Mouse (Mus musculus) hindbrain, postnatal 0 days (tissue): ENCODE results near the gene Maml3. TPM values are rescaled to one million over a fixed set of nuclear protein-coding genes. Genes with fewer than 3 reads are reported as not detected.
A peak's percentile ranks its signal among the peaks of the same experiment; 100 is the strongest.

Experiments
- ATAC-seq: fragments of 200-750 bp; cut with Nextera tagmentation; 2 replicates; pipeline ENCODE4 v1.8.0; 2017; ENCODE audit warnings: mild to moderate bottlenecking, moderate TSS enrichment, moderate library complexity
- DNase-seq: peaks from one replicate; pipeline ENCODE4 v3.0.0-alpha.2; 2015; ENCODE audit warnings: low spot score
- H3K27ac ChIP-seq: fragments of 300-500 bp; sonication (generic); 2 replicates; pipeline ENCODE4 v1.5.1; 2014; ENCODE audit warnings: mild to moderate bottlenecking
- H3K27me3 ChIP-seq: fragments of 300-500 bp; sonication (generic); 2 replicates; pipeline ENCODE4 v1.6.1; 2014; ENCODE audit warnings: low read length, mixed read lengths; ENCODE audit not compliant: insufficient read depth
- H3K36me3 ChIP-seq: fragments of 300-500 bp; sonication (generic); 2 replicates; pipeline ENCODE4 v1.6.1; 2014; ENCODE audit warnings: low read length, mixed read lengths; ENCODE audit not compliant: insufficient read depth
- H3K4me1 ChIP-seq: fragments of 300-500 bp; sonication (generic); 2 replicates; pipeline ENCODE4 v1.6.1; 2014; ENCODE audit warnings: antibody characterized with exemption, low read length, mixed read lengths; ENCODE audit not compliant: insufficient read depth
- H3K4me2 ChIP-seq: fragments of 300-500 bp; sonication (generic); 2 replicates; pipeline ENCODE4 v1.6.1; 2014; ENCODE audit warnings: low read depth, mild to moderate bottlenecking, low read length, moderate library complexity, mixed read lengths
- H3K4me3 ChIP-seq: fragments of 300-500 bp; sonication (generic); 2 replicates; pipeline ENCODE4 v1.5.1; 2014; ENCODE audit warnings: low read length
- H3K9ac ChIP-seq: fragments of 300-500 bp; sonication (generic); replicated peaks from 2 replicates; pipeline ENCODE4 v1.6.1; 2014; ENCODE audit warnings: mild to moderate bottlenecking, low read length, moderate library complexity, mixed read lengths
- H3K9me3 ChIP-seq: fragments of 300-500 bp; sonication (generic); 2 replicates; pipeline ENCODE4 v1.6.1; 2016; ENCODE audit warnings: low read length, mixed read lengths
- CTCF ChIP-seq: IDR thresholded peaks from 2 replicates; pipeline ENCODE4 v1.5.1; 2016; ENCODE audit warnings: antibody characterized with exemption, control low read depth, low read depth
- WGBS: fragments of 180-500 bp; shearing (Covaris S2); extraction: QIAGEN DNeasy Blood & Tissue Kit; methylation state at CpG from one replicate; pipeline ENCODE4 v1.1.7; 2014; 5-methylcytosine and 5-hydroxymethylcytosine counted together
- polyA plus RNA-seq: library from polyadenylated mRNA; unstranded; fragments of >200 nt; fragmentation: Nextera tagmentation; extraction: Ambion mirVana; gene quantifications from 2 replicates; pipeline ENCODE4 v1.2.1, GENCODE M21; 2015
- total RNA-seq: library from RNA; depleted of rRNA; stranded (reverse); fragments of >200 nt; gene quantifications from 2 replicates; pipeline ENCODE4 v1.2.3, GENCODE M21; 2014

Gene Maml3
- total and polyA plus RNA-seq, 2 experiments from 2014 or later = 4.8 to 18.8 TPM

DNA sequence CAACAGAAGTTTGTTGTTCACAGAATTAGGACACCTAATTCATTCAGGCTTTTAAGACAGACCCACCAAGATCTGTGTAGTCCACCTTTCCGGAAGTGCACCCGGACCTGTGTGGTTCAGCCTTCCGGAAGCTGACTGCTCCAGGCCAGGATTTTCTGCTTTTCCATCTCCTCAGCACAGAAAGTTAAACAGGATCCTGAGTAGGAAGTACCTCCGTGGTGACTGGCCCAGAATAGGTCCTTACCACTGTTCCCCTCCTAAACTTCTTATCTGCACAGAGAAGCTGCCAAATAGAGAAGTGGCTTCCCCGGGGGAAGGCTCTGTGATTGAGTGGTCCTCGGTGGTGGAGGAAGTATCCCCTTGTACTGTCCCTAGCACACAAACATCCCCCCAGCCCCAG lies 442.3 kb downstream of the Maml3 start:
- Histone ChIP-seq H3K36me3 (no peaks in the 10 kb centered on the region), H3K9me3 (no peaks in the 10 kb centered on the region), H3K4me2 (no peak overlapping the region), H3K27me3 (no peaks in the 10 kb centered on the region), H3K9ac (no peak overlapping the region), H3K27ac (no peak overlapping the region), H3K4me3 (no peak overlapping the region), H3K4me1 (no peaks in the 10 kb centered on the region)
- TF ChIP-seq CTCF = no peak
- ATAC-seq (no peak), DNase-seq (no peak)
- 60% methylated on average over 6 of the region's 6 CpGs for WGBS

DNA sequence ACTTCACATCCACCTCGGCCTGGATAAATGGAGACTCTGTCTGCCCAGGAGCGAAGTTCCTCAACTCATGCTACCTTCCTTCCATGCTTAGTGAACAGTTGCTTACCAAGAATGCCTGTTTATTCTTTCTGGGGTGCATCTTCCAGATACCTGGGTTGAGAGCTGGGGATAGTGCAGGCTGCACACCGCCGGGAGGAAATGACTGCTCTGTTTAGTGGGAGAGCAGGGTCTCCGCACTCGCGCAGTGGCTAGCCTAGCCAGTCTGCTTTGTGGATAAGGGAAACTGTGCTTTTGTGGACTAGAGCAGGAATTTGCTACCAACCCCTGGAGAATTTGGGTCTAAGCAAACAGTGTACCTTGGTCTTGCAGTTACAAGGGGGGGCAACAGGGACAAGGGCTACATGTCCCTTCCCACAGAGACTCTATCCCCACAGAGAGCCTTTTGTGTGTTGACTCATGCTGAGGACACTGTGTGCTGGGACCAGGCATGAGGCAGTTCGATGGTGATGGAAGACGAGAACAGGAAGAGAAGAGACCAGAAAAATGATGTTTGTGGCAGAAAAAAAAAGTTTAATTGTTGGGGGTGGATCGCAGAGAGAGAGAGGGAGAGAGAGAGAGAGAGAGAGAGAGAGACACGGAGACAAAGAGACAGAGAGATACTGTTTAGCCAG lies 442.9 kb downstream of the Maml3 start:
- Histone ChIP-seq H3K4me2 (no peak overlapping the region), H3K4me3 (no peak overlapping the region), H3K27ac (no peak overlapping the region), H3K36me3 (no peaks in the 10 kb centered on the region), H3K4me1 (no peaks in the 10 kb centered on the region), H3K9me3 (no peaks in the 10 kb centered on the region), H3K9ac (no peak overlapping the region), H3K27me3 (no peaks in the 10 kb centered on the region)
- 80% methylated on average over 11 of the region's 11 CpGs for WGBS
- DNase-seq = no peak
- ATAC-seq = no peak
- TF ChIP-seq CTCF = no peak

DNA sequence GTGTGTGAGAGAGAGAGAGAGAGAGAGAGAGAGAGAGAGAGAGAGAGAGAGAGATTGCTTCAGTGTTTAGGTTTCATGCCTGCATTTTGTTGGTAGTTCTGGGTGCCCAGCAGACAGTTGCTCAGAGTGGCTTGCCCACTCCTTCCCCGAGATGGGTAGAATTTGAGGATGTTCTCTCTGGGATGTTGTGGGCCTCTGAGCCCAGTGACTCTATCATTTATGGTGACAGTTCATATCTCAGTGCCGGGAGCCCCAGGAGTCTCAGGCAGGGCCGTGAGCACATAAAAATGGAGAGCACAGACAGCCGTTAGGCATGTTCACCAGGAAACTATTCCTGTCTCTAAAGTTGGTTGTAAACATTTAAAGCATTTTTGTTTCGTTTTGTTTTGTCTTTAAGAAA lies 443.5 kb downstream of the Maml3 start:
- no peak for TF ChIP-seq CTCF
- no peaks in the 10 kb centered on the region for H3K9me3 ChIP-seq
- no peaks in the 10 kb centered on the region for H3K27me3 ChIP-seq
- no peak for ATAC-seq
- no peaks in the 10 kb centered on the region for H3K36me3 ChIP-seq
- no peak for DNase-seq
- H3K4me3 ChIP-seq = no peak overlapping the region
- H3K9ac ChIP-seq = no peak overlapping the region
- H3K4me1 ChIP-seq = no peaks in the 10 kb centered on the region
- 65% methylated on average over 5 of the region's 5 CpGs for WGBS
- no peak overlapping the region for H3K4me2 ChIP-seq
- H3K27ac ChIP-seq = no peak overlapping the region

- H3K27ac ChIP-seq = no peak overlapping the region
- whole genome bisulfite sequencing = 78% methylated on average over 3 of the region's 3 CpGs
- no peaks in the 10 kb centered on the region for H3K36me3 ChIP-seq
- H3K9ac ChIP-seq = no peak overlapping the region
- no peak for TF ChIP-seq CTCF
- ATAC-seq (no peak), DNase-seq (peak; percentile 17)
- H3K9me3 ChIP-seq = no peaks in the 10 kb centered on the region
- no peaks in the 10 kb centered on the region for H3K4me1 ChIP-seq
- H3K4me3 ChIP-seq = no peak overlapping the region
- H3K4me2 ChIP-seq = no peak overlapping the region
- no peaks in the 10 kb centered on the region for H3K27me3 ChIP-seq
Observed at GRCm38 (mm10) chr3:51660821-51661276, 444.0 kb downstream of the Maml3 start.

DNA sequence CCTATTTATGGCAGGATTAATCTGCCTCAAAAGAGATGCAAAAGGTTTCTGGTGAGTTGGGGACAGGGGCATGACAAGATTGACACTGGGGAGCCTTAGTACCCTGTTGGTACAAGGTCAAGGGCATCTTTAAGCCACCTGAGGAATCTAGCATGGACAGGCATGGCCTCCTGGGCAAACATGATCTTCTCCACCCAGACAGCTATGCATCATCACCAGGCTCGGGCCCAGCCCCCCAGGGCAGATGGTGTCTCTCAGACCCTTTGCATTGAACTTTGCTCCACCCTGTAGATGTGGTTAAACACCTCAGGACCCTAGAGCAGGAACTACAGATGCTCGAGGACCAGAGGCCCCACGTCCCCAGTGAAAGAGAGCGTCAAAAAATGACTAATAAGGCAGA lies 444.8 kb downstream of the Maml3 start, which contains the start of gene Mgst2:
Mgst2 (plus strand) TSS at position 301 of the 400 bp plus-strand sequence.
- DNase-seq = no peak
- no peak for ATAC-seq
- H3K9ac ChIP-seq = no peak within 1 kb of the TSS
- H3K4me1 ChIP-seq = no peaks in the 10 kb centered on the region
- no peaks in the 10 kb centered on the region for H3K36me3 ChIP-seq
- H3K4me2 ChIP-seq = no peak within 1 kb of the TSS
- H3K4me3 ChIP-seq = no peak within 1 kb of the TSS
- no peak within 1 kb of the TSS for H3K27ac ChIP-seq
- no peaks in the 10 kb centered on the region for H3K27me3 ChIP-seq
- 68% methylated on average over 4 of the region's 4 CpGs for WGBS
- H3K9me3 ChIP-seq = no peaks in the 10 kb centered on the region
- TF ChIP-seq CTCF = no peak

DNA sequence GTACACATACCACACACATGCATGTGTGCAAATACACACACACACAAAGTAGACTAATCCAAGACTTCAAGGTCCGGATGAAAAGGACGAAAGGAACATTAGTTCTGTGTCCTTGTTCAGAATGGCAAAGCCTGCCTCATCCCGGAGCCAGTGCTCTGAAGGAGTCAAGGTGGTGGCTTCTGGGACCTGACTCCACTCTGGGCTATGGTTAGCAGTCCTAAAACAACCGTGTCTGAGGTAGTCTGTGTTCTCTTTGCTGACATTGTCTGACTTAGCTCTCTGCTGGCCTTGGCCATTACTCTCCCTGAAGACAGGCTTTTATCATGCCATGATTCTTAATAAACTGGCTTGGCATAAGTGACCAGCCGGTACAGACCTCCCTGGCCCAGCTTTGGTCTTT lies 445.5 kb downstream of the Maml3 start:
- no peak for TF ChIP-seq CTCF
- Histone ChIP-seq H3K4me2 (no peak overlapping the region), H3K4me3 (no peak overlapping the region), H3K9me3 (no peaks in the 10 kb centered on the region), H3K9ac (no peak overlapping the region), H3K4me1 (no peaks in the 10 kb centered on the region), H3K27me3 (no peaks in the 10 kb centered on the region), H3K36me3 (no peaks in the 10 kb centered on the region), H3K27ac (no peak overlapping the region)
- no peak for DNase-seq
- no peak for ATAC-seq
- WGBS = 84% methylated on average over 5 of the region's 5 CpGs

GRCm38 (mm10) chr3:51654303-51655055 lies 450.4 kb downstream of the Maml3 start:
- ATAC-seq = no peak
- no peaks in the 10 kb centered on the region for H3K27me3 ChIP-seq
- no peak for DNase-seq
- no peak for TF ChIP-seq CTCF
- H3K27ac ChIP-seq = no peak overlapping the region
- no peak overlapping the region for H3K4me3 ChIP-seq
- H3K4me2 ChIP-seq = no peak overlapping the region
- 86% methylated on average over 6 of the region's 6 CpGs for WGBS
- H3K36me3 ChIP-seq = no peaks in the 10 kb centered on the region
- H3K9ac ChIP-seq = no peak overlapping the region
- H3K9me3 ChIP-seq = no peaks in the 10 kb centered on the region
- no peaks in the 10 kb centered on the region for H3K4me1 ChIP-seq
